Mouse (Mus musculus): Measurements from ENCODE around the gene Ramp3.

GRCm38 (mm10) chr11:6627731-6628130, 30.6 kb upstream of the Ramp3 start:
- TF ChIP-seq CTCF (IDR thresholded peaks at IDR 0.05; ENCODE audit: control insufficient read depth, insufficient read depth, insufficient read length) (no peak), MAX (IDR thresholded peaks at IDR 0.05) (no peak), USF1 (IDR thresholded peaks at IDR 0.05; ENCODE audit: low read depth) (no peak), MYOD1 (IDR thresholded peaks at IDR 0.05; ENCODE audit: control insufficient read depth, insufficient read length, low read depth) (no peak), CEBPB (IDR thresholded peaks at IDR 0.05; ENCODE audit: low read depth) (no peak)

All from C2C12 (cell line).